Mouse (Mus musculus): Measurements from ENCODE around the gene Erg. TPM values are rescaled to one million over a fixed set of nuclear protein-coding genes. Genes with fewer than 3 reads are reported as not detected.

The Erg gene
- total RNA-seq, 2 experiments from 2014 or later: 26.9 to 46.0 TPM

DNA sequence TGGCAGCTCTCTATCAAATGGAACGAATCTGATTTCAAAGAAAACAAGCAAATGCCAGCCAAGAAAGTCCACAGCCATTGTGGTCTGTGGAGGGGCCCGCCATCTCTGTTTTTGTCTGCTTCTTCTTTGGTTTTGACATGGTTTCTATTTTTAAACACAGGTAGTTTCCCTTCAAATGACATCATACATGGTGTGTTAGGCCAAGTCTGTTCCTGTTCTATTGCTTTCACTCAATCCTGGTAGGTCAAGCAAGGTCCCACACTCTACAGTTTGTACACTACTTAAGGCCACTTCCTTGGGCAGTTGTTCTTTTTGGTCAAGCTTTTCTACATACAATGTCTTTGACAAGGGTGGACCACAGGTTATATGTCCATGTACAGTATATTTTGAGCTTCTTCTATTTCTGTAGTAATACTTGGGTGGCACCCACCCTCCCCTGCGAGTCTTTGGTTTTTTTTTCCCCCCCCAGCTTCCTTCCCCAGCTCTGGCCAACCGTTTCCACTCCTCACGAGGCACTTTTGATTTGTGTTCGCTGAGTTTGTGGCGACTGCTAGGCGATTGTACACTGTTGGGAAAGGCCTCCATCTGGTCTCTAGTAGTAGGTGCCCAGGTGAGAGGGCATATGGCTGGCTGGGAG lies 226.1 kb downstream of the Erg start:
- peak; percentile 25 for ATAC-seq (replicated peaks; ENCODE audit: poor library complexity)

GRCm38 (mm10) chr16:95356962-95357955 lies 229.1 kb downstream of the Erg start:
- ATAC-seq (replicated peaks; ENCODE audit: poor library complexity): no peak

DNA sequence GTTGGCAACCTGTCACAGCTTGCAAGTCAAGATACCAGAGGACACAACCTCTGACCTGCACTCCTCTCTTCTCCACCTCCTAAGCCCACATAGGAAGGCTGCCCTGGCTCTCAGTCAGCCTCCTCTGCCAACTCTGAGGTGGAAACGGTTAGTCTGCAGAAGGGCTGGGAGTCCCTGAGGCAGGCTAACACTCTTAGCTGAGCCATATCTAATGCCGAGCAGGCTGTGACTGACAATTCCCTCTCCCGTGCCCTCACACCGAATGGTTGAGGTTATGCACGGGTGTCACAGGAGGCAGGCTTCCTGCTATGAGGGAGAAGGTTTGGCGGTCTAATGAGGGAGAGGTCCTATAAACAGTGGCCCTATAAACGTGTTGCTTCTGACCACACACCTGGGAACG lies 232.6 kb downstream of the Erg start:
- ATAC-seq (replicated peaks; ENCODE audit: poor library complexity): no peak

GRCm38 (mm10) chr16:95352266-95352665 lies 234.1 kb downstream of the Erg start:
- ATAC-seq (replicated peaks; ENCODE audit: poor library complexity): no peak

- ATAC-seq (replicated peaks; ENCODE audit: poor library complexity): peak; percentile 52
Measured at GRCm38 (mm10) chr16:95350499-95350898, 235.9 kb downstream of the Erg start.

GRCm38 (mm10) chr16:95349745-95350144 lies 236.6 kb downstream of the Erg start:
- peak; percentile 66 for ATAC-seq (replicated peaks; ENCODE audit: poor library complexity)

- no peak for ATAC-seq (replicated peaks; ENCODE audit: poor library complexity)
Measured at GRCm38 (mm10) chr16:95349344-95349743, 237.0 kb downstream of the Erg start.

- peak; percentile 37 for ATAC-seq (replicated peaks; ENCODE audit: poor library complexity)
Measured at GRCm38 (mm10) chr16:95348555-95348954, 237.8 kb downstream of the Erg start.

GRCm38 (mm10) chr16:95347202-95347601 lies 239.2 kb downstream of the Erg start:
- 0 out of 2 replicates have a peak, but pooled peaks have one; percentile 19 for ATAC-seq (replicated peaks; ENCODE audit: poor library complexity)

DNA sequence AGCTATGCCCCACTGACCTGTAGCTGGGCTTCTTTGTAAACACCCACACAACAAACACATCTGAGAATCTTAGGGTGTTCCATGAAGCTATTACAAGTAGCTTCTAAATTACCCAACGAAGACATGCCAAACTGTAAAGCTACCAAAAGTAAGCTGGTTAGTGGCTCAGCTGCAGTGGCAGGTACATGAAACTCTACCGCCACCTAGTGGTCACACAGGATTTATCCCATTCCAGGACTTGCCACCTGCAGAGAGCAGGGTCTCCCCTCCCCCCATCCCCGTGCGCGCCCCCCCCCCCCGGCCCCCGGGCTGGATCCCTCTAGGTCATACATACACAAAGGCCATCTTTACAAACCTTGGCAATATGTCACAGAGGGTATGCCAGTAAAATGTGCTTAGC lies 240.5 kb downstream of the Erg start:
- peak; percentile 36; the same call in 1 of the 2 replicates for ATAC-seq (replicated peaks; ENCODE audit: poor library complexity)

DNA sequence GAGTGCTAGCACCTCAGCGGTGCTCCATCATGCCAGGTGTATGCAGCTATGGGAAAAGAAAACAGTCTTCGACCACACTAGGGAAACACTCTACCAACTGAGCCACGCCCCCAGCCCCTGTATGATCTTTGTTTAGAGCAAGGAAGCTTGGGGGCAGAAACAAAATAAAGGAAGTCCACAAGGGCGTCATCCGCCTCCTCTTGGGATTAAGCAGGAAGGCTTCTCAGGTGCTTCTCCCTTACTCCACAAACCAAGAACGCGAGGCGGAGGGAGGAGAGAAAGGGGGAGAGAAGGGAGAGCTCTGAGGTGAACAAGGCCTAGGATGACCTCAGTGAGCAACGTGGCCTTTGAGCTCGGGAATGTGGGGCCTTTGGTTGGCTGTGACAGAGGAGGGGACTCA lies 241.4 kb downstream of the Erg start:
- no peak for ATAC-seq (replicated peaks; ENCODE audit: poor library complexity)

- ATAC-seq (replicated peaks; ENCODE audit: poor library complexity): peak; percentile 62
Measured at GRCm38 (mm10) chr16:95342030-95342429, 244.4 kb downstream of the Erg start.

GRCm38 (mm10) chr16:95340885-95341791 lies 245.3 kb downstream of the Erg start:
- ATAC-seq (replicated peaks; ENCODE audit: poor library complexity): peak; percentile 89

- ATAC-seq (replicated peaks; ENCODE audit: poor library complexity): no peak
Measured at GRCm38 (mm10) chr16:95332159-95332558, 254.2 kb downstream of the Erg start.

GRCm38 (mm10) chr16:95321945-95322625 lies 264.3 kb downstream of the Erg start:
- ATAC-seq (replicated peaks; ENCODE audit: poor library complexity): no peak

Other genes with a start within 250 kb of the Erg start
- 9.9 and 12.1 TPM in 2 replicates for gene Ets2, start 115.5 kb upstream of the Erg start, total RNA-seq (2015)
- gene Ets2, start 115.5 kb upstream of the Erg start, total RNA-seq (2017): 7.0 and 9.8 TPM in 2 replicates